Mouse (Mus musculus) T-helper 2 cell (primary cell): ENCODE results near the gene Hsd3b6.
"Not testable (repeated sequence)": the region's sequence is repeated elsewhere in the genome, so short reads cannot be mapped to it uniquely, and the experiment has no call there.

Experiments used
- in situ Hi-C: fragments of 300-600 bp; cut with MboI, MseI; formaldehyde crosslinking; loops from one replicate; pipeline ENCODE4 v1.15.1; 2025; ENCODE audit warnings: high pct_unique_total_duplicates

The Hsd3b6 gene

GRCm38 (mm10) chr3:98814101-98814670 lies at the start of gene Hsd3b6:
Gene Hsd3b6 (minus strand): TSS chr3:98814443.
- in situ Hi-C loops = no loop called here

GRCm38 (mm10) chr3:98862800-98863199 lies 48.6 kb upstream of the Hsd3b6 start:
- in situ Hi-C loops = no loop called here

GRCm38 (mm10) chr3:98859576-98859975 lies 45.3 kb upstream of the Hsd3b6 start, which contains the start of gene Hsd3b1:
Gene Hsd3b1 (minus strand): TSS chr3:98859794.
- in situ Hi-C loops = no loop called here

- in situ Hi-C loops = no loop called here
Measured at GRCm38 (mm10) chr3:98858051-98858450, 43.8 kb upstream of the Hsd3b6 start.

GRCm38 (mm10) chr3:98856892-98857291 lies 42.6 kb upstream of the Hsd3b6 start:
- in situ Hi-C loops = no loop called here

GRCm38 (mm10) chr3:98855160-98855559 lies 40.9 kb upstream of the Hsd3b6 start:
- in situ Hi-C loops = no loop called here

GRCm38 (mm10) chr3:98853685-98854084 lies 39.4 kb upstream of the Hsd3b6 start:
- in situ Hi-C loops = no loop called here

GRCm38 (mm10) chr3:98853051-98853450 lies 38.8 kb upstream of the Hsd3b6 start:
- in situ Hi-C loops = no loop called here

GRCm38 (mm10) chr3:98852631-98853030 lies 38.4 kb upstream of the Hsd3b6 start:
- in situ Hi-C loops = no loop called here

- in situ Hi-C loops = no loop called here
Measured at GRCm38 (mm10) chr3:98851853-98852252, 37.6 kb upstream of the Hsd3b6 start.

GRCm38 (mm10) chr3:98850262-98850661 lies 36.0 kb upstream of the Hsd3b6 start:
- in situ Hi-C loops = no loop called here

GRCm38 (mm10) chr3:98848898-98849297 lies 34.7 kb upstream of the Hsd3b6 start:
- in situ Hi-C loops = no loop called here

- in situ Hi-C loops = not testable (repeated sequence)
Measured at GRCm38 (mm10) chr3:98812653-98813052, 1.6 kb downstream of the Hsd3b6 start.

- in situ Hi-C loops = not testable (repeated sequence)
Measured at GRCm38 (mm10) chr3:98805032-98805431, 9.2 kb downstream of the Hsd3b6 start.

GRCm38 (mm10) chr3:98786551-98786950 lies 27.7 kb downstream of the Hsd3b6 start:
- in situ Hi-C loops = no loop called here

GRCm38 (mm10) chr3:98782181-98782868 lies 31.9 kb downstream of the Hsd3b6 start:
- in situ Hi-C loops = no loop called here

GRCm38 (mm10) chr3:98780921-98781320 lies 33.3 kb downstream of the Hsd3b6 start:
- in situ Hi-C loops = no loop called here

GRCm38 (mm10) chr3:98764155-98764554 lies 50.1 kb downstream of the Hsd3b6 start:
- in situ Hi-C loops = no loop called here

- in situ Hi-C loops = no loop called here
Measured at GRCm38 (mm10) chr3:98756836-98757235, 57.4 kb downstream of the Hsd3b6 start.
